Mouse (Mus musculus) G1E-ER4 (cell line): ENCODE measurements around the gene Crb1. TPM values are rescaled to one million over a fixed set of nuclear protein-coding genes. Genes with fewer than 3 reads are reported as not detected.

Experiments used
- GATA1 ChIP-seq: IDR thresholded peaks from one replicate; pipeline ENCODE4 v1.8.0; 2012; ENCODE audit warnings: low read length, inconsistent platforms
- polyA plus RNA-seq: library from polyadenylated mRNA; stranded (reverse); fragments of >175 nt; gene quantifications from 2 replicates; pipeline ENCODE4 v1.2.3, GENCODE M21; 2012

Crb1 gene
- not detected in 2 replicates for polyA plus RNA-seq

DNA sequence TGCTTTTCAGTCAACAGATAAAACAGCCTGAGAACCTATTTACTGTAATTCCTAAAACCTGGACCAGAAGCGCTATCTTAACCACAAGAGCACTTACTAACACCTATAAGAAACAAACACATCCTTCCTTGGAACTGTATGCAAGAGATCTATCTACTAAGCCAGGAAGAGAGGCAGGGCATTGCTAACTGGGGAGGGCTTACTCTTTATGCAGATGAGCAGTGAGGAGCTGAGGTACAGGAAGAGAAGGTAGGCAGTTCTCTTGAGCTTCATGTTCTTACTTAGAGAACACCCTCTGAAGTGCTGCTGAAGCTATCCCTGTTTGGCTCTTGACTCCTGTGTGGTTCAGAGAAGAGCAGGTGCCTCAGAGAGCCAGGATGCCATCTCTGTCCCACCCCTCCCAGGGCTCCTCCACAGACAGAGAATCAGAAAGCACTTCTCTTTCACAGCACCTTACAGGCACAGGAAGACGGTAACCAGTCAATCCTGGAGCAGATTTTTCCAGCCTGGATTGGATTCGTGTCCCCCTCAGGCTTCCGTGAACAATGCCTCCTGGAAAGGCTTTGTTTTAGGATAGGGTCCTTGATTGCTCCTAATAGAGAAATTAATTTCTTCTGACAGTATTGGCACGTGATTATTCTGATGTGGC, at the start of gene Crb1:
Gene Crb1, minus strand, starts transcription at position 463 of the 649 bp plus-strand sequence.
- no peak for TF ChIP-seq GATA1

DNA sequence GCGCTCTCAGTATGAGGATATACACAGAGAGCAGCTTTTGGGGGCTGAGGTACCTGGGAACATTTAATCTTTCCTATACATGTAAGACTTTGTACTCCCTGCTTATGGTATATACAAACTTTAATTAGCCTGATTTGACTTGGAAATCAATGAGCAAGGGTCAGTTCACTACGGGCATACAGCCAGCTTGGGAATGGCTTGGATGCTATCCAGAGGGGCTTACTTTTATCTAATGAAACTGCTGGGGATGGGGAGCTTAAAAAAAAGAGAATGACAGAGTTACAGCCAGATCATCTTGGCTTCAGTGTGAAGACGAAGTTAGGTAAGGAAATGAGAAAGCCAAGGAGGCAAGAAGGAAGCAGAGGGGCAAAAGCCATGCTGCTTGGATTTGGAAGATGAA, 48.1 kb upstream of the Crb1 start:
- TF ChIP-seq GATA1: no peak

DNA sequence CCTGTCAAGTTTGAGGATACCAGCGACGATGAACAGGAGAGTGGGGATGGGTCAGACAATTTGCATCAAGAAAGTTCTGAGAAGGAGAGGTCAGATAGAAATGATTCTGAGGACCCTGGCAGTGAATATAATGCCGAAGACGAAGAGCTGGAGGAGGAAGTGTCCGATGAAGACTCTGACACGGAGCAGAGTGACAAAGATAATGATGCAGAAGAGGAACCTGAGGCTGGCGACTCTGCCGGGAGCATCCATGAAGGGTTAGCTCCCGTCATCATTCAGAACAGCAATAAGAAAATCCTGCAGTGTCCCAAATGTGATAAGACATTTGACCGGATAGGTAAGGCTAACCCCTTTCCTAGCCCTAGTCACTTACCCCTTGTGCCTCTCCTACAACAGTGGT, 47.0 kb upstream of the Crb1 start:
- no peak for TF ChIP-seq GATA1

DNA sequence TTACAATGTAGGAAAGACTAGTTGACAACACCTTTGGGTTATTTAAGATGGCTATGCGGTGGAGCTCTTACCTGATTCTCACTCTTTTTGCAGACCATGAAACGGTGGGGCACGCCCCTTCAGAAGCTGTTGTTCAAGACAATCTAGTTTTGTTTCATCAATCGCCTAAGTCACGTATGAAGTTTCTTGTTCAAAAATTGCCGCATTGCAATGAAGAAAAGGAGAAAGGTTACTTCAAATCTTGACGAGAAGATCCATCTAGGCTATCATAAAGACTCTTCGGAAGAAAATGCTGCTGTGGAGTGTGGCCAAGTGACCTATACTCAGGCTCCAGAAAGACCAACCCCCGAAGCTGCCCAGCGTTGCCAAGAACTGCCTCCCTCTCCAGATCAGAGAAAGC, 46.0 kb upstream of the Crb1 start:
- TF ChIP-seq GATA1: no peak

DNA sequence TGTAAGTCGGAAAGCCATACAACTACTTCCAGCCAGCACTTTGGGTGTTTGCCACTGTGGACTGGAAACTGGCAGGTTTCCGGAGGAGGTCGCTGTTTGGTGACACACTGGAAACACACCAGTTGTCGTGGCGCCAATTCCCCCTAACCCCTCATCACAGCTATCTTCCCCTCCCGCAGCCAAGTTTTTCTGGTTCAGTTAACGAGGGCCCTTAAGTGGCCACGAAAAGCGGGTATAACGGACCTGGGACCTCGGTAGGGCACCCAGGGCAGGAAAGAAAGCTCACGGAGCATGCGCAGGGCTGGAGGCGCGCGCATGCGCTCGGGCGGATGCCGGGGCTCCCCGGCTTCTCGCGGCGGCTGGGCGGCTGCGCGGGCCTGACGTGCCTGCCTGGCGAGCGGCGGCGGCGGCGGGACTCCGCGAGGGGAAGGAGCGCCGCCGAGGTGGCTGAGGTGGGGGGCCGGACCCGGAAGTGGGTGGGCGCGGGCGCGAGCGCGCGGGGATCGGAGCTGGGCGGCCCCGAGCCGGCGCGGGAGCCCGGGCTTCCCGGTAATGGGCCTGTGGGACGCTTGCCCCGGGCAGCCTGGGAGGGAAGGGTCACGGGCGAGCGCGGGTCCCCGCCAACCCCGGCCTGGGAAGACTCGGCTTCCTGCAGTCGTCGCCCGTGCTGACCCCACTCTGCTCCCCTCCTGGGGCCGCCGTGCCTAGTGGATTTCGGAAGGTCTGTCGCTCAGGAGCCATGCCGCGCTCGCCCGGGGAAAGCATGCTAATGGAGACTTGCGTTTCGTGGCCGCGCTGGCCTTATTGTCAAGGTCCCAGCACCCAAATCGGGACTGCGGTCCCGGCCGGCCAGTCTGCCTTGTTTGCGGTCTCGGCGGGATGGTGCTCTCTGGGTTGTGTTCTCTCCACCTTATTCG, 45.2 kb upstream of the Crb1 start, which contains the start of gene Zbtb41:
Gene Zbtb41, plus strand, starts transcription at position 414 of the 917 bp plus-strand sequence.
- TF ChIP-seq GATA1: no peak

DNA sequence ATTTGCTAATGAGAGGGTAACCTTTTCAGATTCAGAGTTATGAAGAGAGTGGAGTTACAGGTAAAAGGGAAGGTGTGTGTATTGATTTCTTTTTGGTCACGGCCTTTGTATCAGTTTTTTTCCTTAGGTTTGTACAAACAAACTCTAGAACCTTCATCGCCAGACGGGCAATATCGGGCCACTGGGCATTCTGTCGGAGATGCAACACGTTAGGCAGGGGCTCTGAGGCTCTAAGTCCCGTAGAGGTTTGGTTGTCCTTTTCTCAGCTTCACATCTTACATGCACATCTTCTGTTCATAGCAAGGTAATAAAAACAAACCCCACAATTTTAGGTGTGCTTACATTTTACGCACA, 44.6 kb upstream of the Crb1 start:
- no peak for TF ChIP-seq GATA1

DNA sequence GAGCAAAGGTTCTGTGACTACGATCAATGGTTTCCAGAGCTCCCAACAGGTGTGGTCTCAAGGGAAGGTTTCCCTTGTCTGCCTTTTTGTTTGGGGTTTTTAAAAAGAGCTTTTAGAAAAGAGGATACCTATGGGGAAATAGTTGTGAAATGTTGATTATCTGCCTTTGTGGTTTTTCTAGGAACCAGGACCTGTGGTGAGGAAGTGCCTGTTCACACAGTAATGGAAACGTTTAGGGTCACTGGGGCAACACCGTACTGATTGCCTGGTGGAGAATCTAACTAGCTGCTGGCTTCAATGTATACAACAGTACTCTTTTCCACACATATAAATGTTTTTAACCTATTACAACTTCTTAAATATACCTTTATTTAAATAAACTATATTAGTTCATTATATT, 36.6 kb upstream of the Crb1 start:
- TF ChIP-seq GATA1: no peak

DNA sequence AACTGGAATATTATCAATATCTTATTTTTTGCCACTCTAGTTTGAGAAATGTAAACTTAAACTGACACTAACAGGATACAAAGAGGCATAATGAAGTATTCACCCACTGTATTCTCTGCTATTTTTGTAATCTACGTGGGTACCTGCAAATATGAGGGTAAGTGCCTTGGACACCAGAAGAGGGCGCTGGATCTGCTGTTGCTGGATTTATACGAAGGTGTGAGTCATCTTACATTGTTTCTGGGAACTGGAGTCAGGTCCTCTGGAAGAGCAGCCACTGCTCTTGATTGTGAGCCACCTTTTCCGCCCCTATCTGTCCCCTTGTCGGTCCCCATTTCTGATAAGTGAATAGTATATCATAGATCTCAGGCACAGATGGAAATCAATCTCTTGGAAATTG, 30.8 kb upstream of the Crb1 start:
- no peak for TF ChIP-seq GATA1

DNA sequence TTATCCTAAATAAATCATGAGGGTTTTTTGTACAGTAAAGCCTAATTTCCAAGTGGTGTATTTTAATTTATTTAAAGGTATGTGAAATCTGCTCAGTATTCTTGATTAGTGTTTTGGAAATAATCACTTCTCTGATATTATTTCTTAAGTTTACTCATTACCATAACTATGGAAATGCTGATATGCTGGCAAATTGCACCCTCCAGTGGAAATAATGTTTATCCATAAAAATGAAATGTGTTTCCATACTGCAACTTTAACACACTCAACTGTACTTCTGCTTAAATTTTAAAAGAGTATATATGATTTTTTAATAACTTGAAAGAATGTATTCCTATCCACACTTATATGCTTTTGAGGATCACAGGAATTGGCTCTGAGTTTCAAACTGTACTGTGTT, 28.9 kb upstream of the Crb1 start:
- no peak for TF ChIP-seq GATA1

DNA sequence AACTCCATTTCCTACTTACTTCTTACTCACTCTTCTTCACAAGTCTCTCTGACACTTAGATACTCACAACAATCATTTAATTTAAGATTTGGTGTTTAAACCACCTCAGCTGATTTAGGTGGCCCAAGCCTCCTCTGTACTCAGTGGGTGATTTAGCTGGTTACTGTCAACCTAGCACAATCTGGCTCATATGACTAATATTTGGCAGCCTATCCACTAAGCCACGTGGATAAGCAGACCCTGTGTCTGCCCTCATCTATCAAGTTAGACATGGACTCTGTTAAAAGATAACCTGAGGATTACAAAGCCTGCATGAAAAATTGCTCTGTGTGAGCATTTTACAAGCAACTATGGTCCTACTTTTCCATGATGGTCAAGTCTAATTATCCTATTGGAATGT, 19.7 kb upstream of the Crb1 start:
- no peak for TF ChIP-seq GATA1

DNA sequence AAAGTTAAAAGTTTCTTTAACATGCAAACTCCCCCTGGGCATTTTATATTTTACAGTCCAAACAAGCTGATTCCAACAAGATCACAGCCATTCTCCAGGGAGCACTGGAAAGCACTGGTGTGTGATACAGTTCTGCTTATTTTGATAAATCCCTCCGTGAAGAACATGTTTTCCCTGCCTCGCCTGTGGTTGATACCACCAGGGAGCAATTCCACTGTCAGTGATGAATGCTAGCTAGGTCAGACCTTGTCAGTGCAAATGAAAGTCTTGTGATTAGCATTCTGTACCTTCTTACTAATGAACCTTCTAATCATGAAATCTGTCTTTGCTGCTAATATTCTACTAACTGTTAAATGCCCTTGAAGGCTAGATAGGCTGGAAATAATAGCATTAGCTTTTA, 14.8 kb upstream of the Crb1 start:
- TF ChIP-seq GATA1: no peak

DNA sequence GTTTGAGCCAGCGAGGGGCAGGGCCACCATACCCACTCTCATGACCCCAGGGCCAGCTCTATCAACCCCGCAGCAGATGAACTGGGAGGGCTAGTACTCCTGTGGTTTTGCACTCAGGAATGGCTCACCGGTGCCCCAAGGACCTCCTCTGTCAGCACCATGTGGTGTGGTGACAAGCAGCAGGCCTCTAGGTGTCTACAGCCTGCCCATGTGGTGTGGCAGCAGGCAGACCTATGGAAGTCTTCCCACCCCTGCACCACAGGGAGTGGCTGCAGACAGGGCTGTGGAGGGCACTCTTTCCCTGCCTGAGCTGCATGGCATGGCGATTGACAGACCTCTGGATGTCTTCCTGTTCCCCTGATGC, 2.7 kb upstream of the Crb1 start:
- TF ChIP-seq GATA1: no peak

DNA sequence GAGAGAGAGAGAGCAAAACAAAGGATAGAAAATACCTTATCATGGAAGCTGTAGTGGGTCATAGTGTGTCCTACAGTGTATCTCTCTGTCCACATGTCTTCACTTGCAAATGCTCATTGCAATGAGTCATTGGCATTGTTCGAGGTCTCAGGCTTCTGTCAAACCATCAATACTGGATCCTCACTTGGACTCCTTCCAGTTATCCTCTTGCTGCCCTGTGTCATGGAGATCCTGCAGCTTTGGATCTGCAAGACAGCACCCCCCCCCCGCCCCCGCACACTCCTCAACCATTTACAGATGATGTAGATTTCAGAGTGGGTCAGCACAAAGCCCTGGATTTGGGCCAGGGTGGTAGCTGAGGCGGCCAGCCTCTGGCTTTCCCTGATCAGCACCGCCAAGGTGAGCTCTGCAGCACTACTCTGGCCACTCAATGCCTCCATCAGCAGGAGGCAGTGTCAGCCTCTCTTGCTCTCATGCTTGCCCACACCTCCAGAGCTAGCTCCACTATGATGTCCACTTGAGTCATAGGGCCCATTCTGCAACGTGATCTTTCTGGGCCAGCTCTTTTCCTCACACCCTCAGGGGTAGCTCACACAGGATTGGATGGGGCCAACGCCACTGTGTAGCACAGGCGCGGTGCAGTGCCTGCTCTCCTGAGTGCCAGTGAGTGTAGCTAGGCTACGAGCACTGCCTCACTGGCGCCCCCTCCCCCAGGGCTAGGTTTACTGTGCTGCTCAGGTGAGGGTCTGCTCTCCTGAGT, 2.1 kb upstream of the Crb1 start:
- TF ChIP-seq GATA1: no peak

DNA sequence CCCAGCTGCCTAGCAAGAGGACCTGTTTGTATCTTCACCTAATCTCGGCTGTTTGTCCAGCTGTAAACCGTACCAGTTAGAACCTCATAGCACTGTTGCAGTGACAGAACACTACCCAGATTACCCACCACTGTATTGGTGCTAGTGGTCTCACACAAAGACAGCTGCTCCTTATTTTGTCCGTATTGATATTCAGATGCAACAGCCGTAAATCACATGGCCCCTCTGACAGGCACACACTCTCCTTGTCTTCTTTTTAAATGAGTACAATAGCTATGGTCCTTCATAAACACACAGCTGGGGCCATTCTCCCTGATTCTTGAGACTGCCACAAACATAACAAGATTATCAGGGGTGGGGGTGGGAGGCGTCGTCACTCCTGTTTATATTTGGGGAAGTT, 1.0 kb downstream of the Crb1 start:
- TF ChIP-seq GATA1: no peak

DNA sequence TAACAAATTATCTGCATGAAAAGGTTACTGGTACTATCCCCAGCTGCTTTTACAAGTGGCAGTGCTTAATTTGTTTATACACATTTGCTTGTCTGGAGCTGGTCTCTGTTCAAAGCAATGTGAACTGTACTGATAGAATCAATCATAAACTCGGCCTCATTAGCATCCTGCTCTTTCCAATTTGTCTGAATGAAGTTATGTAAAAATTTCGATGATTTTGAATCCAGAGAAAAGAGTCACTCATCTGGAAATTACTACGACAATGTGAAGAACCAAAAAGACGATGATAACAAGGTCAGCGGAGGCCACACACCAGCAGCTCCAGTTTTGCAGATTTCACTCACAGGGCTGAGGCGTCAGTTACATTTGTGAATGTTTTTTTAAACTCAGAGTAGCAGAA, 5.6 kb downstream of the Crb1 start:
- TF ChIP-seq GATA1: no peak

DNA sequence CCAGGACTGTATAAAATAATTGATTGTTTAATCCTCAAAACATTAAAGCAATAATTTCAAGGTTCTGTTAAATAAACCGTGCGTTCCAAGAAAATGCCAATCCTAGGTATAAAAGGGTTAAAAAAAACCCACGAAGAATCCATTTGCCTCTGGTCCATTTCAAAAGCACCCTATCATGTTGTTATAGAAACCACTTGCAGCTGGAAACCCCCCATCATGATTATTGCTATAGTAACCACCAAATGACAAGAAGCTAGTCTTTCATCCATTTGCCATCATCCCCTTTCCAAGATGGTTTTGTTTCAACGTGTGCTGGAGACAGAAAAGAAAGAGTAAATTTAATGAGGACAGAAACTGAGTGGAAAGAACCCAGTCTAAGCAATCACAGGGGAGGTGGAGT, 28.3 kb downstream of the Crb1 start:
- TF ChIP-seq GATA1: no peak

DNA sequence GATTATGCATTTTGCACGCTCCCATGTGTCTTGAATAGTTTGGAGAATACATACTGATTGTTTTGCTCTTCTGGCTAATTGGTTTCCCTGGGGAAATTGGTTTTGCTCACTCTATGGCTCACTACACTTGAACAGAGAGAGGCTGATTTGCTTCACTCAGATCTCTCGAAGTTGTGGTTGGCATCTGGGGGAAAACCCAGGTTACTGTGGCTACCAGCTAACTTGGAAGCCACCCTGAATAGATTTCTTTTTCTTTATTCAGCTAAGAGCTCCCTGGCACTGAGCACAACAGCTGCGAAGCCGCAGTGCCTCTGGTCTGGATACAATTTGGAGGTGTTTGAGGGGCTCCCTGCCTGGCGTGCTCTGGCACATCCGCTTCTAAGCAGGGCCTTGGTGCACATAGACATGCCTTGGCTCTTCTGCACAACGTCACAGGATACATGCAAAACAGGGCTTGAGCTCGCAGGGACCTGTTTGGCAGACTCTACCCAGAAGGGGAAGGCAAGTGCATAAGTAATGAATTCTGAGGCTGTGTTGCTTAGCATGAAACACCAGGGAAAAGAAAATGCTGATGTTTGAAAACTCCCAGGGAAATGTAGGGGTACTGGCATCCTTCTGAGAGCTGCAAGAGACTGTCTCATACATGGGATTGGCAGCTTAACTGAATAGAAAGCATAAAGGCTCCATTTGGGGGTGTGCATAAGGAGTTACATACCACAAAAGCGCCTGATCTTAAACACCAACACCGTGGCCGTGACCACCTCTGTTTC, 30.1 kb downstream of the Crb1 start:
- TF ChIP-seq GATA1: no peak
